Mouse (Mus musculus): Measurements from ENCODE around the gene Capn8.

The Capn8 gene

GRCm38 (mm10) chr1:182670563-182671342, 105.9 kb downstream of the Capn8 start:
- intact Hi-C loops (cut with DNase I): no loop called here

DNA sequence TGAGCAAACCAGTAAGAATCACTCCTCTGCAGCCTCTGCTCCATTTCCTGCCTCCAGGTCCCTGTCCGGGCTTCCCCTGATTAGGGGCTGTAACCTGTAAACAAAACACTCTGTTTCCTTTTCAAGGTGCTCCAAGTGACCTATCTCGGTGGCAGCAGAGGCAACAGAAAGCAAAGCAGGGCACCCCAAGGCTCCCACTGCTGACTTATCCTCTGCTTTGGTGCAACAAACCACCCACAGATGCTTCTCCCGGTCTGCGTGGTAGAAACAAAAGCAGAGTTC, 106.5 kb downstream of the Capn8 start:
- intact Hi-C loops (cut with DNase I): no loop called here

GRCm38 (mm10) chr1:182675346-182675745, 110.5 kb downstream of the Capn8 start:
- intact Hi-C loops (cut with DNase I): no loop called here

- intact Hi-C loops (cut with DNase I): no loop called here
Measured at GRCm38 (mm10) chr1:182678151-182678550, 113.3 kb downstream of the Capn8 start.

- intact Hi-C loops (cut with DNase I): no loop called here
Measured at GRCm38 (mm10) chr1:182679169-182679568, 114.4 kb downstream of the Capn8 start.

DNA sequence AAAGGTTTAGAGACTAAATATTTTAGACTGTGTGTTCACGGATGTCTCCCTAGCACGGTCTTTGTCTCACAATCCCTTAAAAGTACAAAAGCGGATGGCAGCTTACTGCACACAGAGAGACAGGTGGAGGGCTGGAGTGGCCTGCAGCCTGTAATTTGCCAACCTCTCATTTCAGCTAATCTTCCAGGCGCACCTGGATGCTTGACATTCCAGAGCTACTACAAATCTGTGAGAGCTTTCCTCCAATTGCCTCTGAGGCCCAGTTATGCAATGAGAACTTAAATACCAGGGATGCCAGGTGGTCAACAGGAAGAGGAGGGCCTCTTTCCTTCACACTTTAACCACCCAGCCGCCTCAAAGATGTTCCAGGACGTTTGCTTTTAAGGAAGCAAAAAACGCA, 114.8 kb downstream of the Capn8 start:
- intact Hi-C loops (cut with DNase I): no loop called here

Measured in adrenal gland (tissue).